Mouse (Mus musculus): Measurements from ENCODE around the gene Polr3gl.
"Not testable (repeated sequence)": the region's sequence is repeated elsewhere in the genome, so short reads cannot be mapped to it uniquely, and the experiment has no call there.

The Polr3gl gene

GRCm38 (mm10) chr3:96593790-96594560 lies at the start of gene Polr3gl:
TSS of gene Polr3gl (minus strand) at chr3:96594181.
- DNase-seq (ENCODE audit: low spot score in 2 of 2), result peak; percentile 91

GRCm38 (mm10) chr3:96639219-96639618 lies 45.2 kb upstream of the Polr3gl start:
- DNase-seq (ENCODE audit: low spot score in 2 of 2), result peak; percentile 56 to 70

- no peak for DNase-seq (ENCODE audit: low spot score in 2 of 2)
These were observed 42.5 kb upstream of the Polr3gl start for GRCm38 (mm10) chr3:96636448-96636847.

GRCm38 (mm10) chr3:96635906-96636305 lies 41.9 kb upstream of the Polr3gl start:
- no peak for DNase-seq (ENCODE audit: low spot score in 2 of 2)

- peak; percentile 72 to 76 for DNase-seq (ENCODE audit: low spot score in 2 of 2)
These were observed 41.2 kb upstream of the Polr3gl start, which contains the start of the genes Pex11b and Gm42957 for GRCm38 (mm10) chr3:96634928-96635879. TSS of gene Pex11b (plus strand) at chr3:96635376. TSS of gene Gm42957 (plus strand) at chr3:96635474.

GRCm38 (mm10) chr3:96634015-96634414 lies 40.0 kb upstream of the Polr3gl start:
- no peak for DNase-seq (ENCODE audit: low spot score in 2 of 2)

GRCm38 (mm10) chr3:96632058-96632457 lies 38.1 kb upstream of the Polr3gl start:
- no peak for DNase-seq (ENCODE audit: low spot score in 2 of 2)

- DNase-seq (ENCODE audit: low spot score in 2 of 2), result peak; percentile 91 to 93
These were observed 36.0 kb upstream of the Polr3gl start, which contains the start of gene Rbm8a for GRCm38 (mm10) chr3:96629729-96630600. TSS of gene Rbm8a (plus strand) at chr3:96629933.

GRCm38 (mm10) chr3:96623201-96623600 lies 29.2 kb upstream of the Polr3gl start:
- no peak for DNase-seq (ENCODE audit: low spot score in 2 of 2)

- no peak for DNase-seq (ENCODE audit: low spot score in 2 of 2)
These were observed 24.0 kb upstream of the Polr3gl start for GRCm38 (mm10) chr3:96617941-96618340.

GRCm38 (mm10) chr3:96606618-96607017 lies 12.6 kb upstream of the Polr3gl start:
- no peak for DNase-seq (ENCODE audit: low spot score in 2 of 2)

- DNase-seq (ENCODE audit: low spot score in 2 of 2), result not testable (repeated sequence)
These were observed 12.0 kb upstream of the Polr3gl start for GRCm38 (mm10) chr3:96606007-96606406.

GRCm38 (mm10) chr3:96603311-96603710 lies 9.3 kb upstream of the Polr3gl start:
- DNase-seq (ENCODE audit: low spot score in 2 of 2), result no peak

GRCm38 (mm10) chr3:96602704-96603084 lies 8.7 kb upstream of the Polr3gl start:
- no peak for DNase-seq (ENCODE audit: low spot score in 2 of 2)

- DNase-seq (ENCODE audit: low spot score in 2 of 2), result no peak
These were observed 8.1 kb upstream of the Polr3gl start for GRCm38 (mm10) chr3:96601941-96602703.

- DNase-seq (ENCODE audit: low spot score in 2 of 2), result no peak
These were observed 7.3 kb upstream of the Polr3gl start for GRCm38 (mm10) chr3:96601251-96601787.

- DNase-seq (ENCODE audit: low spot score in 2 of 2), result peak; percentile 83 to 85
These were observed 6.8 kb upstream of the Polr3gl start, which contains the start of gene Lix1l for GRCm38 (mm10) chr3:96600639-96601250. TSS of gene Lix1l (plus strand) at chr3:96601149.

GRCm38 (mm10) chr3:96599411-96599810 lies 5.4 kb upstream of the Polr3gl start:
- DNase-seq (ENCODE audit: low spot score in 2 of 2), result no peak

GRCm38 (mm10) chr3:96599069-96599393 lies 5.0 kb upstream of the Polr3gl start:
- DNase-seq (ENCODE audit: low spot score in 2 of 2), result no peak

Data from thymus, postnatal 10 days (tissue).